Mouse (Mus musculus): ENCODE data around the gene Kng2.
A peak's percentile ranks its signal among the peaks of the same experiment; 100 is the strongest.
"Not testable (repeated sequence)": the region's sequence is repeated elsewhere in the genome, so short reads cannot be mapped to it uniquely, and the experiment has no call there.

The Kng2 gene

GRCm38 (mm10) chr16:23028966-23029600 is at the start of gene Kng2:
Gene Kng2, minus strand, starts transcription at chr16:23029482.
- peak; percentile 74 for DNase-seq

GRCm38 (mm10) chr16:23077516-23077915 is 48.2 kb upstream of the Kng2 start:
- not testable (repeated sequence) for DNase-seq

GRCm38 (mm10) chr16:23060781-23061325 is 31.6 kb upstream of the Kng2 start:
- DNase-seq, result peak; percentile 61

- DNase-seq, result peak; percentile 55
These were observed 30.3 kb upstream of the Kng2 start for GRCm38 (mm10) chr16:23059630-23060029.

- peak; percentile 43 for DNase-seq
These were observed 28.6 kb upstream of the Kng2 start, which contains the start of gene Kng1 for GRCm38 (mm10) chr16:23057668-23058447. Gene Kng1, plus strand, starts transcription at chr16:23057865.

GRCm38 (mm10) chr16:23046319-23046718 is 17.0 kb upstream of the Kng2 start:
- peak; percentile 55 for DNase-seq

GRCm38 (mm10) chr16:23040876-23041275 is 11.6 kb upstream of the Kng2 start:
- DNase-seq, result peak; percentile 70

- DNase-seq, result peak; percentile 40
These were observed 10.0 kb upstream of the Kng2 start for GRCm38 (mm10) chr16:23039281-23039680.

- DNase-seq, result peak; percentile 82
These were observed 8.5 kb upstream of the Kng2 start for GRCm38 (mm10) chr16:23037744-23038143.

- peak; percentile 44 for DNase-seq
These were observed 4.4 kb upstream of the Kng2 start for GRCm38 (mm10) chr16:23033673-23034072.

- DNase-seq, result peak; percentile 28
These were observed 1.6 kb upstream of the Kng2 start for GRCm38 (mm10) chr16:23030673-23031435.

GRCm38 (mm10) chr16:23027341-23027740 is 1.9 kb downstream of the Kng2 start:
- DNase-seq, result peak; percentile 78

- DNase-seq, result peak; percentile 40
These were observed 2.7 kb downstream of the Kng2 start for GRCm38 (mm10) chr16:23026582-23026981.

GRCm38 (mm10) chr16:23025111-23025510 is 4.2 kb downstream of the Kng2 start:
- peak; percentile 63 for DNase-seq

- DNase-seq, result not testable (repeated sequence)
These were observed 8.7 kb downstream of the Kng2 start for GRCm38 (mm10) chr16:23020571-23020970.

GRCm38 (mm10) chr16:23014645-23015044 is 14.6 kb downstream of the Kng2 start:
- peak; percentile 45 for DNase-seq

- DNase-seq, result not testable (repeated sequence)
These were observed 15.5 kb downstream of the Kng2 start for GRCm38 (mm10) chr16:23013786-23014185.

- DNase-seq, result peak; percentile 44
These were observed 32.3 kb downstream of the Kng2 start for GRCm38 (mm10) chr16:22996951-22997350.

- peak; percentile 12 for DNase-seq
These were observed 61.8 kb downstream of the Kng2 start for GRCm38 (mm10) chr16:22967383-22968030.

- DNase-seq, result peak; percentile 73
These were observed 66.0 kb downstream of the Kng2 start for GRCm38 (mm10) chr16:22963293-22963692.

GRCm38 (mm10) chr16:22962256-22962655 is 67.0 kb downstream of the Kng2 start:
- peak; percentile 5 for DNase-seq

GRCm38 (mm10) chr16:22961073-22961472 is 68.2 kb downstream of the Kng2 start:
- peak; percentile 77 for DNase-seq

GRCm38 (mm10) chr16:22956085-22956439 is 73.2 kb downstream of the Kng2 start:
- DNase-seq, result no peak
